Mouse (Mus musculus) left cerebral cortex, adult 2 months (tissue): ENCODE data around the gene Znhit2. TPM values are rescaled to one million over a fixed set of nuclear protein-coding genes. Genes with fewer than 3 reads are reported as not detected.

Source experiments
- DNase-seq, 2 experiments: peaks; one replicate each; pipeline ENCODE4 v3.0.0; 2021 to 2022; ENCODE audit warnings: low spot score in 2 of 2, mixed read lengths in 1 of 2; ENCODE audit errors: extremely low spot score in 1 of 2
- H3K27ac ChIP-seq: fragments of 200-600 bp; 2 replicates; pipeline ENCODE4 v1.8.1; 2022
- H3K4me3 ChIP-seq: fragments of 200-600 bp; 2 replicates; pipeline ENCODE4 v1.8.1; 2022
- CTCF ChIP-seq: fragments of 200-600 bp; IDR thresholded peaks from 2 replicates; pipeline ENCODE4 v1.8.1; 2022; ENCODE audit warnings: antibody characterized with exemption, mild to moderate bottlenecking, moderate library complexity
- intact Hi-C: fragments of 180-260 bp; cut with DNase I; formaldehyde crosslinking; loops from one replicate; pipeline ENCODE4 v1.15.1; 2025
- long read RNA-seq, 2 experiments: library from polyadenylated mRNA; stranded (forward); transcript quantifications; one replicate each; pipeline ENCODE4 v2.0.0; 2021; ENCODE audit warnings: borderline mapping rate in 2 of 2
- total RNA-seq, 2 experiments: library from RNA; stranded (reverse); gene quantifications; 2 replicates each; pipeline ENCODE4 v1.2.3; 2021

Znhit2 gene
- 10 to 100 TPM; 33.9 to 39.1 TPM for total RNA-seq
- long read RNA-seq, experiment 1, transcript Znhit2-201 (1 exons, 1,281 nt): major isoform, 37 of 37 reads
- long read RNA-seq, experiment 1, partial matches to known transcripts: 0 of 37 reads
- long read RNA-seq, experiment 1, other reads (novel, unspliced or antisense): 0 of 37 reads
- long read RNA-seq, experiment 2, transcript Znhit2-201 (1 exons, 1,281 nt): major isoform, 13 of 13 reads
- long read RNA-seq, experiment 2, partial matches to known transcripts: 0 of 13 reads
- long read RNA-seq, experiment 2, other reads (novel, unspliced or antisense): 0 of 13 reads

DNA sequence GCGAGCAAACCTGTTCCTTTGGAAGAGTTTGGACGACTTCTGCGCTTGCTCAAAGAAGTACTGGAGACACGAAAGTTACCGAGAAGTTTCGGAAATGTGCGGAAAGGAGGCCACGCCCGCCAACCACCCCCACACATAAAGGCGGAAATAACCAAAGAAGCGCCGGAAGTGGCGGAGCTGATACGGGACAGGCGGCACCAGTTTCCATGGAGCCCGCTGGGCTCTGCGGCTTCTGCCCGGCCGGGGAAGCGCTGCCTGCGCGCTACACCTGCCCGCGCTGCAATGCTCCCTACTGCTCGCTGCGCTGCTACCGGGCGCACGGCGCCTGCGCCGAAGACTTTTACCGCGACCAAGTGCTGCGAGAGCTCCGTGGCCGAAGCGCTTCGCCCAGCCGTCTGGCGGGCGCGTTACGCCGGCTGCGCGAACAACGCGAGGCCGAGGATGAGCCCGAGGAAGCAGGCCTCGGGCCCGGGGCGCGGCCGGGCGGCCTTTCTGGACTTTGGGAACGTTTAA is at the start of gene Znhit2:
TSS of gene Znhit2 (plus strand) at position 172 of the 513 bp plus-strand sequence.
- intact Hi-C loops: loop anchor here (2.0 kb wide), 1 partner anchor 24 kb away; the partner anchor contains the start of genes Cdca5 and Zfpl1

DNA sequence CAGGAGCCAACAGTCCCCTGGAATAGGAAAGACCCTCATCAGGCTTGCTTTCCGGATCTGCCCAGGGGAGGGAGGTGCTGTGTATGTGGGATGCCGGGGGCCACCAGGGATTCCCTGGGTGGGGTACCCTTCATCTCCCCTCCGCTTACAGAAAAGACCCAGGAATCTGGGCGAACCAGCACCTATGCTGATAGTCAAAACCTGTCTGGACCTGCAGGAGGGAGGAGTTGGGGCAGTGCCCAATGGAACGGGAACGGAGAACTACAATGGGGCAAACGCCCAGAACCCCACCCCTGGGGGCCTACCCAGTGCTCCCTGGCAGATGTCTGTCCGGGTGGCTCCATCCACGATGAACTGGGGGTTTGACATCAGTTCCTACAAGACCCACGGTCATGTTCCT is 47.3 kb upstream of the Znhit2 start:
- no peak overlapping the region for H3K4me3 ChIP-seq
- intact Hi-C loops: loop anchor here (2.0 kb wide), 1 partner anchor 89 kb away; the partner anchor contains the start of gene Cdc42ep2
- TF ChIP-seq CTCF: no peak
- no peak for DNase-seq
- H3K27ac ChIP-seq: no peak overlapping the region

More for the DNA sequence above, at the start of gene Znhit2:
- H3K27ac ChIP-seq: peak within 1 kb of the TSS; percentile 93
- peak within 1 kb of the TSS; percentile 51 for H3K4me3 ChIP-seq
- peak; percentile 91 to 93 for DNase-seq
- TF ChIP-seq CTCF: peak; percentile 12; the same call in 1 of the 2 replicates

DNA sequence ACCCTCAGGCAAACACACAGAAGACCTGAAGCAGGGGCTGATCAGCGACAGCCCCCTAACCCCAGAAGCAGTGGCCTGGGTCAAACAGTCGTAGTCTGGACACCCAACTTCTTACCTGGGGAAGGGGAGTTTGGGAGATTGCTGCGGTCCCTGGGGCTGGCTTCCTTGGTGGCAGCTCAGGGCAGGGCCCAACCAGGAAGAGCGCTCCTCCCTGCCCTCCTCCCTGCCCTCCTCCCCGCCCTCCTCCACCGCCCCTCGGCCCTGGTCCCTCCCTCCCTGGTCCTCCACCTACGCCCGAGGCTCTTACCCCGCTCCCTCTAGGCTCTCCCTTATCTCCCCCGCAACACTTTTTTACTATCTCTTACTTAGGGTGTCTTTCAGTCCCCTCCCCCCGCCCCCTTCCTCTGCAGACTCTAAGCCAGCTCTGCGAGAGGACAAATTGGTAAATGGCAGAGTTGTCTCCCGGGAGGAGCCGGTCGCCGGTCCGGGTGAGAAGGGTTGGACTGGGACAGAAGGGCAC is 45.9 kb upstream of the Znhit2 start:
- no peak for TF ChIP-seq CTCF
- intact Hi-C loops: loop anchor here (2.0 kb wide), 1 partner anchor 90 kb away; the partner anchor contains the start of gene Cdc42ep2
- no peak for DNase-seq
- peak overlapping the region; percentile 71 for H3K4me3 ChIP-seq
- H3K27ac ChIP-seq: peak overlapping the region; percentile 95

DNA sequence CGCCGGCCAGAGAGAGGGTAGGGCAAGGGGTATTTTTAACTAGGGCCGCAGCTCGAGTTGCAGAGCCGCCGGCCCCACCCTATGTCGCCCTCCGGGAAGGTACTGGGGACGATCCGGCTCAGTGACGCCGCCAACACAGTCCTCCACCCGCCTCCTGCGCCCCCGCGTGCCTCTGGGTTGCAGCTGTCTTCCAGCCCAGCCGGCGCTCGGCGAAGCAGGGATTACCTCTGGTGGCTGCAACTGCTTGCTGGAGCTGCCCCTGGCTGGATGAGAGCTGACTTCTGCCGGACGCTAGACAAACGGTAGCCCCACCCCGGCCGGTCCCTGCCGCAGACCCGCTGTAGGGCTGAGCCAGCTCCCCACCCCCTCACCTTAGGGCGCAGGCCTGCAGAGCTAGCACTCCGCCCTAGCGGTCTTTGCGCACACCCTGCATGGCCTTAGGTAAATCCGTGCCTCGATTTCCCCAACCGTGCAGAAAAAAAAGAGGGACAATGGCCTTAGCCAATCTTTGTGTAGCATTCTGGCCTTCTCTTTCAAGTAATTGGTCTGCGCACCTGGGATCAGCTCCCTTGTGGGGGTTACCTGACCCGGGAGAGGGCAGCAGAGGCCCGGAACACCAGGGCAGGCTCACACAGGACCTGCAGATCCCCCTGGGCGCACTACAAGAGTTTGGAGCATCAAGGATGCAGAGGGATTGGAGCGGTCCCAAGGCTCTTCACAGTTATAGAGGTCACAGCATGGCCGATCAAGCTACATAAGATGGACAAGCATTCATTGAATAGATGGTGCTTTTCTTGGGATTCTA is 45.3 kb upstream of the Znhit2 start, which contains the start of gene Capn1:
TSS of gene Capn1 (minus strand) at position 387 of the 805 bp plus-strand sequence.
- no peak; the same call in 1 of the 2 replicates for TF ChIP-seq CTCF
- Histone ChIP-seq H3K27ac (peak within 1 kb of the TSS; percentile 95), H3K4me3 (peak within 1 kb of the TSS; percentile 71)
- peak; percentile 56 to 72 for DNase-seq
- intact Hi-C loops: loop anchor here (2.0 kb wide), 1 partner anchor 91 kb away; the partner anchor contains the start of gene Cdc42ep2

DNA sequence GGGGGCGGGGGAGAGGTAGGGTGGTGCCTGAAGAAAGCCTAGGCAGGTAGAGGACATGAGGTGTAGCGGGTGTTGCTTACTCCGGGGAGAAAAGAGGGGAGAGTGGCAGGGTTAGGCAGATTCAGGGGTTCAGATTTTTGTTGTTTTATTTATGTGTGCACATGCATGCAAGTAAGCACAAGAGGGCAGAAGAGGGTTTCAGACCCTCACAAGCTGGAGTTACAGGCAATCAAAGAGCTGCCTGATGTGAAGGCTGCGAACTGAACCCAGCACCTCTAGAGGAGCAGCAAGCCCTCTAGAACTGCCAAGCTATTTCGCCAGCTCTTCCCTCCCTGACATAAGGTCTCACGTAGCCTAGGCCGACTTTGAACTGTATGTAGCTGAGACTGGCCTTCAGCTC is 44.5 kb upstream of the Znhit2 start:
- DNase-seq: no peak
- Histone ChIP-seq H3K27ac (no peak overlapping the region), H3K4me3 (peak overlapping the region; percentile 71)
- intact Hi-C loops: no loop called here
- peak; percentile 30 for TF ChIP-seq CTCF

DNA sequence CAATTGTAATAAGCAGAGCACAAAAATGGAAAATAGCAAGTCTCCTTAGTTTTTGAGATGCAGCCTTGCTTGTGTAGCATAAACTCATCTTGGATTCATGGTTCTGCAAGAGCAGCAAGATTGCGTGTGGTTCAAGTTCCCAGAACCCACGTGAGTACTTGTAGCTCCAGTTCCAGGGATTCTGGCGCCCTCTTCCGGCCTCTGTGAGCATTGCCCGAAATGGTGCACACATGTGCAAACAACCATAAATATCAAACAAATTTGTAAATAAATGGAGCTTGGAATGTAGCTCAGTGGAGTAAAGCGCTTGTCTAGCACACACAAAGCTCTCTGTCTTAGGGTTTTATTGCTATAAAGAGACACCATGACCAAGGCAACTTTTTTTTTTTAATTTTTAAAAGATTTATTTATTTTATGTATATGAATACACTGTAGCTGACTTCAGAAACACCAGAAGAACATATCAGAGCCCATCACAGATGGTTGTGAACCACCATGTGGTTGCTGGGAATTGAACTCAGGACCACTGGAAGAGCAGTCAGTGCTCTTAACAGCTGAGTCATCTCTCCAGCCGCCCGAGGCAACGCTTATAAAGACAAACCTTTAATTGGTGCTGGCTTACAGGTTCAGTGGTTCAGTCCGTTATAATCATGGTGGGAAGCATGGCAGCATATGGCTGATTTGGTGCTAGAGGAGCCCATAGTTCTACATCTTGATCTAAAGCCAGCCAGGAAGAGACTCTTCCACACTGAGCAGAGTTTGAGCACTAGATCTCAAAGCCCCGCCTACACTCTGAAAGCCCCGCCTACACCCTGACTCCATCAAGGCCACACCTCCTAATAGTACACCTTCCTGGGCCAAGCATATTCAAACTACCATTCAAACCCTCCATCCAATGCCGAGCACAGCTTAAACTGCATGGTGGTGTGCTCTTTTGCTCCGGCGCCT is 42.6 kb upstream of the Znhit2 start:
- intact Hi-C loops: loop anchor here (1.0 kb wide), 1 partner anchor 53 kb away; no protein-coding TSS in a partner anchor
- H3K4me3 ChIP-seq: no peak overlapping the region
- peak; percentile 79 to 83 for DNase-seq
- peak; percentile 96 for TF ChIP-seq CTCF
- no peak overlapping the region for H3K27ac ChIP-seq

DNA sequence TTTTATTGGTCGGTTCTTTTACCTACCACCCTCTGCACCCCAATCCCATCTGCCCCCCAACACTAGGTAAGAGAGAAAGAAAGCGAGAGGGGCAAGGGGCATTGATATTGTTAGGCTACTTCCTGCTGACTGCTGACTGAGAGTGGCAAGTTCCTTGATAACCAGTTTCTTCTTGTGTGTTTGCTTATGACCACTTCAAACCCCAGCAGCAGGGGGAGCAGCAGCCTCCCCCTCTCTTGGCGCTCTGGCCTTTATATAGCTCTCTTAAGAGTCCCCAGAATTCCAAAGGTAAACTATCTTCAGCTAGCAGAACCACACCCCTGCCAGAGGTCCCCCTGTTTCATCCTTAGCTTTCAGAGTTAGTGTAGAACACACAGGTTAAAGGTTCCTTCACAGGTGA is 40.7 kb upstream of the Znhit2 start:
- no peak overlapping the region for H3K4me3 ChIP-seq
- TF ChIP-seq CTCF: no peak
- no peak overlapping the region for H3K27ac ChIP-seq
- intact Hi-C loops: no loop called here
- DNase-seq: no peak

DNA sequence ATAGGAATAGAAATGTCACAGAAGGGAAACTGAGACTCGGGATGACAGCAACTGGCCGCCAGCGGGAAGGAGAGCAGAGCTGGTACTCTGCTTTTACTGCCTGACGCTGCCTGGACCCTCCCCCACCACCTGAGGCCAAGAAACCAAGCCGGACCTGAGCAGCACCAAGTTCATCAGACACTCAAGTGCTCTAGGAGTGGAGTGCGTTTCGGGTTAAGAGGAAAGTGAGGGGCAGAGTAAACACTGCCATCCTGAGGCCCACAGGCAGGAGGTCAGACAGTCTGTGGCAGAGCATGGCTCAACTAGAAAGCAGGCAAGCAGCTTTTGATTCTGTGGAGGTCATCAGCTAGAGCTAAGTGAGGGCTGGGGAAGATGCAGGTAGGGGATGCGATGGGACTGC is 37.9 kb upstream of the Znhit2 start:
- intact Hi-C loops: no loop called here
- TF ChIP-seq CTCF: no peak
- Histone ChIP-seq H3K27ac (no peak overlapping the region), H3K4me3 (no peak overlapping the region)
- DNase-seq: no peak

DNA sequence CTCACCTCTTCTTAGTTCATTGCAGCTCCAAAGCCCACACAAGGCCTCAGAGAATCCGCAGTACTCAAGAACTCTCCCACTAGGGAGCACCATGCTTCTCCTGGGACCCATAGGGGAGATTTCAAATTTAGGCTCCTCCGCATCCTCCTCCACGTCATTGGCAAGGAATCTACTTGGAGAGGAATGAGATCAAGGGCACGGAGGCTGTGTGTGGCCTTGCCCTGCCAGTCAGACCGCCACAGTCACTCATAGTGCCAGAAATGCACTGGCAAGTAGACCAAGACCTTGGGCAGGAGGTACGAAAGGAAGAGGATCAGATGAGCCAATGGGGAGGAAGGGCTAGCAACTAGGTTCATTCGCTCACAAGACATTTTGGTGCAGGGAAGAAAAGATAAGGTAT is 37.1 kb upstream of the Znhit2 start:
- H3K4me3 ChIP-seq: no peak overlapping the region
- no peak overlapping the region for H3K27ac ChIP-seq
- TF ChIP-seq CTCF: no peak
- DNase-seq: no peak
- intact Hi-C loops: no loop called here

DNA sequence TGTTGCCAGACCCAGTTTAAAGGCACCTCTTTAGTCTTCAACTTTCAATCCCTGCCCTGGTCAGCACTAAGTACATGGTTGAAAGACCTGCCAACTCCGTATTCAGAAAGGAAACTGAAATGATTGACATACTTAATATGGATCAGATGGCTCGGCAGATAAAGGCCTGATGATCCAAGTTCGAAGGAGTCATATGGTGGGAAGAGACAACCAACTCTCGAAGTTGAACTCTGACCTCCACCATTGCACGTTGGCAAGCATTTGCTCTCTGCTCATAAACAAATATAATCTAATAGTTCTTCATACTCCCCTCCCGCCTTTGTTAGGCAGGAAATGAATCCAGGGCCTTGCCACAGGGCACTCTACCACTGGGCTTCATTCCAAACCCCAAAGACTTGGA is 32.0 kb upstream of the Znhit2 start:
- no peak overlapping the region for H3K27ac ChIP-seq
- intact Hi-C loops: no loop called here

DNA sequence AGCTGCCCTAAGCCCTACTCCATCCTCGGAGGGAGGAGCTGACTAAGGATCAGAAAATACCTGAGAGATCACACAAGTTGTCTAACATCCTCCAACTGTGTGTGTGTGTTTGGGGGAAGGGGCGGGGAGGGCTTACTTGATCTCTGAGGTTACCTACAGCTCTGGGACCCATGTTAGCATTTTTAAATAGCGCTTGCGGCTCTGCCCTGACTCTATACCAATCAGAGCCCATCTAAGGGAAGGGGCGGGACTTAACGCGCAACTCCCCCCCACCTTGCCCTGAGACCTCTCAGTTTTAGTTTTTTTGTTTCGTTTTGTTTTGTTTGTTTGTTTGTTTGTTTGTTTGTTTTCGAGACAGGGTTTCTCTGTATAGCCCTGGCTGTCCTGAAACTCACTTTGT is 31.6 kb upstream of the Znhit2 start:
- no peak for DNase-seq
- intact Hi-C loops: no loop called here
- TF ChIP-seq CTCF: no peak
- no peak overlapping the region for H3K4me3 ChIP-seq
- no peak overlapping the region for H3K27ac ChIP-seq

More for the DNA sequence above, 32.0 kb upstream of the Znhit2 start:
- DNase-seq: no peak
- TF ChIP-seq CTCF: no peak
- H3K4me3 ChIP-seq: no peak overlapping the region
